Mouse (Mus musculus) embryo, embryonic 11 days (tissue): ENCODE measurements around the gene Crot.
A peak's percentile ranks its signal among the peaks of the same experiment; 100 is the strongest.
"Not testable (repeated sequence)": the region's sequence is repeated elsewhere in the genome, so short reads cannot be mapped to it uniquely, and the experiment has no call there.

Experiments
- DNase-seq: peaks from one replicate; pipeline ENCODE4 v3.0.0-alpha.2; 2015

Gene Crot

DNA sequence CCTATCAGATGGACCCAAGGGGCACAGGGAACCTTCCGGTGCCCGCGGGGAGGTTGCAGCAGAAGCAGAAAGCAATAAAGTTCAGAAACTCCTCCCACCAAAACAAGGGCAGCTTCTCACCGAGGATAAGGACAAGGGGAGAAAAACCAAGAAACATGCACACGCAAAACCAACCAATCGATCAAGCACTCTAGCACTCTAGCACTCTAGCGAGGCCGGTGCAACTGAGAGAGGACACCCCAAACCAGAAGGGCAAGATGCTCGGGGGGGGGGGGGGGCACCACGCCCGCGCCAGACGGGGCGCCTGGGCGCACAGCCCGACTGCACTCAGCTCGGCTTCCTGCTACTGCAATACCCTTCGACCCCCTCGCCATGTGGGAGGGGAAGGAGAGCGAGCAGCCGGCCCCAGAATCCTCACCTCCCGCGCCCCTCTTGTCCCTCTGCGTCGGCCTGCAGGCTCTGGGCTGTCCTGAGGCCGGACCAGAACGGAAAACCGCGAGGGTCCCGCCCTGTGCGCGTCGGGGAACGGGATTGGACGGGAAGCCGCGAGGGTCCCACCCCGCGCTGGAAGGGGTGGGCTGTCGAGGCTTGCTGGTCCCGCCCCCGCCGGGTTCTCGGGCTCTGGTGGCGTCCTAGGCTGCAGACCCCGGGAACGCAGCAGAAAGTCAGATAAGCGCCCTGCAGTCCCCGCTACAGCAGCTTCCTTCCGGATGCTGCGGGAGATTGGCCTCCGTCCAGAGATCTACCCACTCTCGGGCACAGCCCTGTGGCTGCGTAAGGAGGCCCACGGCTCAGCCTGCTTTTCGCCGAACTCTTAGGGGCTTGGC lies at the start of gene Crot:
TSS of gene Crot (minus strand) at position 639 of the 827 bp plus-strand sequence.
- peak; percentile 98 for DNase-seq

DNA sequence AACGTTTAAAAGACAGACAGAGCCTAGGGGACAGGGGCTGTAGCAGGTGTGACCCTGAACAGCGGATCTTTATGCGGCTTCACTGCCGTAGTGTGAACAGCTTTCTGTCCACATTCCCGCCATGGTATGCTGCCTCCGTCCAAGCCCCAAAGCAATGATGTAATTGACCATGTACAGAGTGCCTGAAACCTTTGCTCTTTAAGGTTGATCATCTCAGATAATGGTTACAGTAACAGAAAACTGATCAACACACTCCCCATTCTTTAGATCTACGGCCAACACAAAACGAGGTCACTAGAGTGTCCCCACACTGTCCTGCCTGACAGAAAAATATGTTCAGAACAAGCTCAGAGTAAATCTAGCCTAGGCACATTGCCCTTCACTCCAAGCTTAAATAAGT lies 48.8 kb upstream of the Crot start:
- no peak for DNase-seq

DNA sequence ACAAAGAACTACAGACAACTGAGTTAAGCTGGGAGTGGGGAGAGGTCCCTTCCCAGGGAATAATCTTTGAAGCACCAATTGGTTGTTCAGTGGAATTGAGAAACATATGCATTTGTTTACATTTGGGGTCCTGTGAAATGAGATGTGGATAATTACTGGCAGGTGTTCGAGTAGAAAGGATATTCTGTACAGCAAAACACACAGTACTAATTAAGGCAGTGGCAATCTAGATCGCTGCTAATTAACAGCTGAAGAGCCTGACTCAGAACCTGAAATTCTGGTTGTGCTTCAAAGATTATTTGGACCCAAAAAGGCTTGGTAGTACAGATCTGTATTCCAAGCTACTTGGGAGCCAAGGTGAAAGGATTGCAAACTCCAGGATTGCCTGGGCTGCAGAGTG lies 47.7 kb upstream of the Crot start:
- no peak for DNase-seq

DNA sequence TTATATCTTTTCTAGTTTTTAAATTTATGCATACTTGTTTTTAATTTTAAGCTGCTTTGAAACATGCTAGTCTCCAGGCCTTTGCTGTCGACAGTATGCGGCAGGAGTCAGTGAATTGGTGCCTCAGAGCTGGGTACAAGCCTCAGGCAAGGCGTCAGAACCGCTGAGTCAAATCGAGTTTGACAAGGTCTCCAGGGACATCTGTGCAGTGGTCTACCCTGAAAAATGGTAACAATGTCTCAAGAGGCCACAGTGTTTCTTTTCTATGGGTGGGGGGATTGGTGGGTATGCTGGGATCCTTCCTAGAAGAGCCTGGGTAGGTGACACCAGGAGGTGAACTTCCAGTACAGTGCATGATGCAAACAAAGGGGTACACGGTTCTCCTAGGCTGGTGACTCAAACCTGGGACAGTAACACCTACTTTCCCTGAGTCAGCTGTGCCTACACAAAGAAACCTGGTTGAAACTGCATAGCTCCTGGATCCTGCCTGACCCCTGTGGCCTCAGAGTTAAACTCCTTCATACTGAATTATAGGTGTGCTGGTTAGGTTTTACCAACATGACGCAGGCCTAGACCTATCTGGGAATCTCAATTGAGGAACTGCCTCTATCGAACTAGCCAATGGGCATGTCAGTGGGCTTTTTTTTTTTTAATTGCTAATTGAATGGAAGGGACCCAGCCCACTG lies 46.6 kb upstream of the Crot start:
- no peak for DNase-seq

DNA sequence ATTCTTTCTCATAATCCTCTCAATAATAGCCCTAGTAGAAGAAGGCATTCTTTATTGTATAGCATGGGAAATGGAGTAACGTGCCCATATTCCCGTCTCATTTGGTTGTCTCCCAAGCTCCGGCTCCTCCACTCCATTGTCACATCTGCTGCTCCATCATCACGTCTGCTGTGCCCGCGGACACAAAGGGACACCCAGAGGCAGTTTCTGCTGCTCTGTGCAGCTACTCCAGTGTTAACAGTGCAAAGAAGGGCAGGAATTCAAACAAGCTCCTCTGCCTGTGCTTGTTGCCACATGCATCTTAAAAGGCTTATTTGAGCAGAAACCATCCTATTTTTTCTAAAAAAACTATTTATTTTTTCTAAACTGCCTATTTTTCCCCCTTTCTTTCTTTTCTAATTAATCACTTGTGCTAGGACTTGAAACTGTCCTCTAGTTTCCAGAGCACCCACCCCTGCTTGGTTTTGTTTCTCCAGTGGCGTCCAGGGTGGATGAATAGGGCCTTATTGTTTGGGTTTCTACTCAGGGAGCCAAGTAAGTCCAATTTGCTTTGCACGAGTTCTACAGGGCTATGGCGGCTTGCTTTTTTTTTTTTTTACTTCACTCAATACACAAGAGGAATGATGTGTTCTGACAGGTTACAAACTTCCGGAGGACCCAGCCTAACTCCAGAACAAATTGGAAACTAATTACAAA lies 45.7 kb upstream of the Crot start:
- no peak for DNase-seq

DNA sequence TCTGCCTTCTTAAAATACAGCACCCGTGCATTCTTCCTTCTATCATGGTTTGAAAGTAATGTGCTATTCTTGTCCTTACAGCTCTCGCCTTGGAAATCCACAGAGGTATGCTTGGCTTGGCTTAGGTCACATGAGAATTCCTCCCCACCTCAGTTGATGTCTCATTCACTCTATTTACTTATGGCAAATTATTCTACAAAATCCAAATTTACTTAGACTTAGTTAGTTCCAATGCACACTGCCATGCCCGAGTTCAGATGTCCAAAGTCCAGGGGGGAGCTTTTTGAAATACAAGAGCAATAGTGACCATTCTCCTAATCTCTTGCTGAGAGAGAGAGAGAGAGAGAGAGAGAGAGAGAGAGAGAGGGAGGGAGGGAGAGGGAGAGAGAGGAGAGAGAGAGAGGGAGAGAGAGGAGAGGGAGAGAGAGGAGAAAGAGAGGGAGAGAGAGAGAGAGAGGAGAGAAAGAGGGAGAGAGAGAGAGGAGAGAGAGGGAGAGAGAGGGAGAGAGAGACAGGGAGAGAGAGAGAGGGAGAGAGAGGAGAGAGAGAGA lies 43.6 kb upstream of the Crot start:
- DNase-seq = no peak

DNA sequence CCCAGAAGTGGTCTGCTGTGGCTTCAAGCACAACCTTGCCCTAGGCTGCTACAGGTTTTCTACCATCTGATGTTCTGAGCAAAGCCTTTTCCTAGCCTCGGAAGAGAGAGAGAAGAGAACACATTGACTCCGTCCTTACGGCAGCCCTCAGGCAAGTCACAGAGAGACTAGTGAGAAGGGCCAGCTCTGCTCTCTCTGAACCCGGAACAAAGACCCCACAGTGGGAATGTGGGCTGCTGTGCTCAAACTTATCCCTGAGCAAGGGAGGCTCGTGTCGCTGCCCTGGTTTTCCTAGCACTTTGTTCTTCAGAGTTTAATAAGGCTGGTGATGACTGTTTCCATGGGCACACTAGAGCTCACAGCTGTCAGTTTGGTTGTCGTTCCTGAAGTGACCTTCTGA lies 42.9 kb upstream of the Crot start:
- DNase-seq = no peak

DNA sequence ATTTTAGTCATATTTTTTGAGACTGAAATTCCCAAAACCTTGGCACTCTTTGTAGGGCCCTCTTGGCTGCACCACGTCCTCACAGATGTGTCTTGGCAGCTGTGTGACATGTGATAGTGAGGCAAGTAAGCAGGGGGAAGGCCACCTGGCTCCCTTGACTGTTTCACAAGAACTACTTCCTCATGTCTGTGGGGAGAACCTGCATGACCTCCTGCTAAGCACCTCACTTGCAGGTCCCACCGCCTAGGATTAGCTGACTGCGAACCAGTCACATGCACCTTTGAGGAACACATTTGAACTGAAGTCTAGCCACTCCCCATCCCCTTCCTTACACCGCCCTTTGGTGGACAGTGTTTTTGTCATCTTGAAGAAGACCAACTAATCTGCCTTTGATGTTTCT lies 40.2 kb upstream of the Crot start:
- no peak for DNase-seq

DNA sequence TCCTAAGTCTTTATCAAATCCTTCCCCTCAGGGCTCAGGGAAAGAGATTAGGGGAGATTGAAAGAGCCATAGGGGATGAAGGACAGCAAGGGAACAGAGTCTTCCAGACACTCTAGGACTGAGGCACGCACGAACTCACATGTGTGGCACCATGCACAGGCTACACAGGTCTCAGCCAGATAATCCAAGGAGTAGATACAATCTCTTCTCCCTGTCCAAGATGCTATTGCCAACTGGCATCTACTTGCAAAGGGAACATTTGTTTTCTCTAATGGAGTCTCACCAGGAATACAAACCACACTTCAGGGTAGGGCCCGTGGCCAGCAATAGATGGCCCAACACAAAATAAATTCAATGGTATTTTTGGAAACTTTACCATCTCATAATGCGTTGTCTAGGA lies 38.3 kb upstream of the Crot start:
- no peak for DNase-seq

DNA sequence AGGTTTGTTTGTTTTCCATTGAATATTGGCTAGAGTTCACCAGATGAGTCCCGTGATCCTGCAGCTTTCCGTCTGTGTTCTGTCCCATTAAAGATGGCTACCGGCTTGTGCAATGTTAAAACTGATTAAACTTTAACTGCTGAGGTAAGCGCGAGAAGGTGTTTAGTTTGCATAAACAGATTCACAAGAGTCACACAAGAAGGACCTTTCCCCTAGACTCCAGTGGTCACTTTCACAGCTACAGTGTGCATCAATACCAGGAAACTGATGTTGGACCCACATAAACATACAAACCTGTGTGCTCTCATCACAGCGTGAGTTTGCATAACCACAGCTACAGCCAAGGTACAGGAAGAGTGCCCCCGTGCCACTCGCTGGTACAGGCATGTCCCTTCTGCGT lies 37.4 kb upstream of the Crot start:
- DNase-seq = no peak

DNA sequence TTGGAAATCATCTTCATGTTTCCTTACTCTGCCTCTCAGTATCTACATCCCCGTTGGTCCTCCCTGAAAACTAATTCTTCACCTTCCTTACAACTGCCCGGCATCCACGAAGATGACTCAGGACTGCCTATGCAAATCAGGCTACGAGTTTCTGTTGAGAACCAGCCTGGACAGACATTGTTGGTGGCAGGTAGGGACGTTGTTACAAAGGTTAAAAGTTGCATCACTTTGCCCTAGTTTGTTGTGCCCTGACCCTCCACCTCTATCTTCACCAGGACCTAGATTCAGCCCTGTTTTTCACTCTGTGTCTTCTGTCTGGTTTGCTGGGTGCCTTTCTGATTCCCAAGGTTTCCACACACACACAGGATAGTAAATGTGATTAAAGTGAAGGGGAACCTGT lies 36.7 kb upstream of the Crot start:
- no peak for DNase-seq

DNA sequence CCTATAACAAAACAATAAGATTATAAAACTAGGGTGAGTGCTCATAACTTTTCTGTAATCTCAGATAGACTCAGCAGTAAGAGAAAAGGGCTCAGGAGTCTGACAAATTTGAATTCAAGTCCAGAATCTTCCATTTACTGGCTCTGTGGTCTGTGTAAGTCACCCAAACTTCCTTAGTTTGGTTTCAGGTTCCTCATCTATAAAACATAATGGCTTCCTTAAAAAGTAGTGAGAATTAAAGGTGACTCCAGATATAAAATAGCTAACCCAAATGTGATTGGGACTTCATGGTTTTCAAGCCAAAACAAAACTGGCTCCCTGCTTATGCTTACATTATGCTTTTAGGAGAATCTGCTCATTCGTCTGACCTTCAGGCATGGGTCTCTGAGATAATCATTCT lies 35.5 kb upstream of the Crot start:
- DNase-seq = no peak

DNA sequence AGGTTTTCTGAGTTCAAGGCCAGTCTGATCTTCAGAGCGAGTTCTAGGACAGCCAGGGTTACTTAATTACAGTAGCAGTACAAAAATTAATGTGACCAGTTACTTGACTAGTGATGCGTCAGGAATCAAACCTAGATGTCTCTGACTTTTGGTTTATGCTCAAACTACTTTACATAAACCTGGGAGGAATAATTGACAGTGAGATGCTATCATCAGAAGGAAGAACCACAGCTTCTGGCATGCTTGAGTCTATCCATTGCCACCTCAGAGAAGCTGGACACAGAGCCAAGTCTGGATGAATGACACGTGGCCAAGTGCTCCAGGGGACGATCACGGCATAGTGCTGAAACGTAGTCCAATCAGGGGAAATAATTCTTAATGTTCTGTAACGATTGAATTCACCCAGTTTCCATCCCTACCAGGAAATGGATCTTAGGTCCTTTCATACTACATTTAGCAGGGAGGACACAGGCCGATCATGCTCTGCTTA lies 35.0 kb upstream of the Crot start:
- DNase-seq = no peak

DNA sequence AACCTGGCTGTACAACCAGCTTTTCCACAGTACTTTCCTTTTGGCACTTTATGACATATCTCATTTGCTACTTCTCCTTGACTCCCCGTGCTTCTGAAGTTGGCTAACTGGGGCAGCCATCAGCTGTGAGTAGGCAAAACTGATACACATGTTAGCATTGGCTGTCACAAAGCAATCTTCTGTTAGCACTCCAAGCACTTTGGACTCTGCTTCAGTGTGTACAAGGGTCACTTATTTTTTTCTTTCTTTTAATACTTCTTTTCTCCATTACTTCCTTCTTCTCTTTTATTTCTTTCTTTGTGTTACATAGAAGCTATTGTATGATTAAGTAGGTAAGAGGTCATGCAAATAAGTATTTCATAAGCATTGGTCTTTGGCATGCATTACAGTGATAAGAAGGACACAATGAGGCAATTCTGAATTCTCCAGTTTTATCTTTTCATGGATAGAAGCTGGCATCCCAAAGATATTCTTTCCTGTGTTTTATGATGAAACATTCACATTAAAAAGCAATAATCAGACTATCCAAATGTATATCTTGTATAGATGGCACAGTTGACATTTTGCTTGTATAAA lies 31.2 kb upstream of the Crot start:
- DNase-seq = no peak

DNA sequence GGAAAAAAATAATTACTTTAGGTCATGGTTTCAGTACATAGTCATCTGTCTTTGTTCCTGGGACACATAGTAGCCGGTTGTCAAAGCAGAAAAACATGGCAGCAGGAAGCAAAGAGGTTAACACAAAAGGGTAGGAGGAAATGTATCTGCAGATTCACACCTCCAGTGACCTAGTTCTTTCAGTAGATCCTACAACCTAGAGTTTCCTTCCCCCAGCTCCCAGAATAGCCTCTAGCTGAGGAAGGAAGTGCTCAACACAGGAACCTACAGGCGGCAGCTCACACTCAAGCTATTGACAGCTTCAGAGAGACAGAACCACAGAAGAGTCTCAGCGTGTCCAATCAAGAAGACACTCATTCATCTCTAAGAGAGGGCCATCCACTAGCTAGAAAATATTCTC lies 18.2 kb upstream of the Crot start:
- no peak for DNase-seq

DNA sequence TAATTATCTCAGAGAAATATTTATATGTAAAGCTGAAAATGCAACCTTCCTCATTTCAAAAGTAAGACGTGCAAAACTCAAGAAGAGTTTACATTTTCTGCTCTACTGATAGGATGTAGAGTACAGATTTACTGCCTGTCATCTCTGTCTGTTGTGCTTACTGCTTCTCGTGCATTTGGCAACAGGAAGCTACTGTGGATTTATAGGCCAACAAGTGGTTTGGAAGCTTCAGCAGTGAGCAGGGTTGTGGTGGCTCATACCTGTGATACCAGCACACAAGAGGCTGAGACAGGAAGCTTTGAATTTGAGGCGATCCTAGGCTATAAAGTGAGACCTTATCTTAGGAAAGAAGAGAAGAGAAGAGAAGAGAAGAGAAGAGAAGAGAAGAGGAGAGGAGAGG lies 17.6 kb upstream of the Crot start:
- no peak for DNase-seq

DNA sequence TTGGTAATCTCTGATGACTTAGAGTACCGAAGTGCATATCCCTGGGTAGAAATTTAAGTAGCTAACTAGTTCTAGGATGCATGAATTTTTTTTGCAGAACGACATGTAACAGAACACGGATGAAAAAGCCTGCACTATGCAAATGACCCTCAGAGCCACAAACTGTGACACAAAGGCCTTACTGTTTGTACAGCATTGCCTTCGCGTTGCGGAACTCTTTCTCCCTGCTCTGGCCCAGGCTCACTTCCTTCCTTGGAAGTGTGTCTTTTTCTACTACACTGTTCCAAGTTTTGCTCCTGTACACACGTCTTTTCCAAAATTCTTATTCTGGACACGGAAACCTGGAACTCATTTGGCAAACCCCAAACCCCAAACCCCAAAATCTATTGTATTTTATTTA lies 14.2 kb upstream of the Crot start:
- no peak for DNase-seq

DNA sequence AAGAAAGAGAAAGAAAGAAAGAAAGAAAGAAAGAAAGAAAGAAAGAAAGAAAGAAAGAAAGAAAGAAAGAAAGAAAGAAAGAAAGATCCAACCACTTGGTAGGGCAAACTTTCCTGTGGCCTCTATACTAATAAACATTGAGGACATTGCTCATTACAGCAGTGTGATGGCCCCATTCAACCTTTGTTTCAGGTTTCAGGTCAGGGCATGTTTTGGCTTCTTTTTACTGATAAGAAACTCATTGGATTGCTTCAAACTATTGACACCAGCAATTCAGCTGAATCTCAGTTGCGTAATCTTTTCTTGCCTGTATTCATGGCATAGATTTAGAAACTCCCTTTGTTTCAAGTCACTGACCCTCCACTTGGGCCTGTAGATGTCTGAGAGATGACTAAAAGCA lies 13.0 kb upstream of the Crot start:
- no peak for DNase-seq

DNA sequence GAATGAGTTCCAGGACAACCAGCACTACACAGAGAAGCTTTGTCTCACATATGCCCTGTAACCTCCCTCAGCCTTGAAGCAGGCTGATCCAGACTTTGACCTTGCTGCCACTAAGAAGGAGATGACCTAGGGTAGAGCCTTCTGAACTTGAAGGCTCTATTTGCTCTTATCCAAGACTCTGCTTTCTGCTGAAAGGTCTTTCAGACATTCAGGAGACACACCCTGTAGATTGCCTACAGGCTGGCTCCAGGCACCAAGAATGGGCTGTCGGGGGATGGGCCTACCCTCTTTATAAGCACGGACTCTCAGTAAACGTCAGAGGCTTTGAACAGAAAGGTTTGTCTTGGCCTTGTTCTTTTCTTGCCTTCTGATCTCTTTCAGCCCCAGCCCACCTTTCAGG lies 9.5 kb upstream of the Crot start:
- not testable (repeated sequence) for DNase-seq

DNA sequence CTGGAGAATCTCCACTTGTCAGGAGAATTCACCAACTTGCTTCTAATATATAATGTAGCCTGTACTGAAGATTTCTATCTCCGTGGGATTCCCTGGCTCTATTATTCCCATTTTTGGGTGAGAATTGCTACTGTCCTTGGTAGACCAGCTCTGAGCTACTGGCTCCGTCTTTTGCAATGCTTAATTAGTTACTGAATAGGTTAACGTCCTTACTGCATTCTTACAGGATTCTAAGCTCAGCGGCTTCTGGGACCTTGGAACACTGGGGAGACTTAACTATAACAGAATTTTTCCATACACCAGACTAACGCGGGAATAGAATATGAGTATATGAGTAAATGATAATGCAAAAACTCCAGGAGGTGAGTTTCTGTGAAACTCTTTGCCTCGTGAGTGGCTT lies 2.9 kb upstream of the Crot start:
- DNase-seq = not testable (repeated sequence)

DNA sequence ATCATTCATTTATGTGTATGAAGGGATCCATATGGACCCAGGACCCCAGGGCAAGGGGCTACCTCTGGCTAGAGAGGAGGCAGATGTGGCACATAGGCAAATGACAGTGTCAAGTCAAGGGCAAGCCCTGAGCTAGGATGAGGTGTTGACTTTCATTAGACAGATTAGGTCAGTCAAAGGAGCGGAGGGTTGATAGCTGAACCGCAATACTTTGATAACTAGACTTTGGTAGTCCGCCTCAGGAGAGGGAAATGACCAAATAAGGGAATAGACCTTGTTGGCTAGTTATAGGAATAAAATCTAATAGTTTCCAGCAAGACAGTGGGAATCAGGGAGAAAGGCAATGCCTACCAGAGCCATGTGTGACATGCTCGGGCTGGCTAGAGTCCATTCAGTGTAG lies 2.0 kb upstream of the Crot start:
- DNase-seq = no peak

DNA sequence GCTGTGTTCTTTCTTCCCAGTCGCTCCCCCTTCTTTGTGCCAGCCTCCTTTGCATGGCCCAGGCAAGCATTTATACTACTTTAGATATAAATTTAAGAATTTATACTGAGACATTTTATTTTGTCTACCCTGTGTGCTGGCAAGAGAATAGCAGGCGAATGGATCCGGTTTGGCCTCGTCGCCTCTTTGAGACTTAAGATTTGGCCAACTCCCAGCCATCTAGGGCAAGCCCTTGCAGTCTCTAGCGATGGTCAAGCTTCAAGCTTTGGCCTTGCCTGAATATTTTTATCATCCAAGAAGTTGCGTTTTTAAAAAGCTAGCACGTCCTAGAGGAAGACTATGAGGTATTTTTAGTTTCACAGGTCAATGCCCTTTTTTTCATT lies 380 bp upstream of the Crot start:
- DNase-seq = no peak

DNA sequence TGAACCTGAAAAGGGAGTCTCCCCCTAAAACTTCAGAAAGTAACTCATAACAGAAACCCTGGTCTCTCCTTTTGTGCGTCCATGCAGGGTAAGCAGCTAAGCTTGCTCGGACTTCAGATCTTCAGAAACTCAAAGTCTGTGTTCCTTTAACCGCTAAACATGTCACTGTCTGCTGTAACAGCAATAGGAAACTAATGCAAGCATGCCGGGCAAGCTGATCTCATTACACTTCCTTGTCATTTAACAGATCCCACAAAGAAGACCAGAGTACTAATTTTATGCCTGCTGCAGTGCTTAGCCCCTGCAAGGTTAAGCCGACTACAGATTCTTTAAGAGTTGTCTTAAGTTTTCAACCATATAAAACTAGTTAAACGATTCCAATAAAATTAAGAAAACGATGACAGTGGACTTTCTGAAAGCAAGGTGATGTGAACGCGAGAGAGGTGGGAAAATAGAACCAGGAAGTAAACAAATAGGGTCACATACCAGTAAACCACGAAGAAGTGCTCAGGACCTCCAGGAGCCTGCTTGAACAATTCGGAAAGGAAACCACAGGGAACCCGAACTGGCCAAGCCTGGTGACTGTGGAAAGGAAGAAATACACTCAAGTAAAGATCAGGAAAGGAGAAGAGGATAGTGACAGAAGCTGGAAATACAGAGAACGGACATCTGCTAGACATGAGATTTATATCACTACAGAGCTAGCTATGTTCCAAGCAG lies 998 bp downstream of the Crot start:
- DNase-seq = no peak
